Mouse (Mus musculus): ENCODE results near the gene Mrps18c. TPM values are rescaled to one million over a fixed set of nuclear protein-coding genes. Genes with fewer than 3 reads are reported as not detected.

Gene Mrps18c
- 173 and 186 TPM in 2 replicates for polyA plus RNA-seq (2016; fragmentation: Nextera tagmentation; extraction: Ambion mirVana)

GRCm38 (mm10) chr5:100798165-100798860 is at the start of gene Mrps18c, which contains the start of gene Helq:
Gene Mrps18c, plus strand, starts transcription at chr5:100798627.
Gene Helq, minus strand, starts transcription at chr5:100798598.
- WGBS: under 1% methylated on average over 67 of the region's 67 CpGs
- Histone ChIP-seq H3K27ac (no peak within 1 kb of the TSS), H3K4me2 (replicated peaks) (peak within 1 kb of the TSS; percentile 85)

GRCm38 (mm10) chr5:100750617-100751255 is 47.7 kb upstream of the Mrps18c start:
- Histone ChIP-seq H3K9ac (no peak overlapping the region), H3K4me3 (no peak overlapping the region), H3K27me3 (no peaks in the 10 kb centered on the region), H3K27ac (no peak overlapping the region), H3K4me1 (no peaks in the 10 kb centered on the region), H3K4me2 (replicated peaks) (no peak overlapping the region), H3K36me3 (no peaks in the 10 kb centered on the region), H3K9me3 (no peaks in the 10 kb centered on the region)
- ATAC-seq (ENCODE audit: insufficient number of reproducible peaks, insufficient read depth, low FRiP score, low TSS enrichment): no peak
- WGBS: 81% methylated on average over 10 of the region's 10 CpGs

More at GRCm38 (mm10) chr5:100798165-100798860, at the start of gene Mrps18c, which contains the start of gene Helq:
- peaks cover 13% of the 10 kb centered on the region; the same call in 1 of the 2 replicates for H3K4me1 ChIP-seq
- ATAC-seq (ENCODE audit: insufficient number of reproducible peaks, insufficient read depth, low FRiP score, low TSS enrichment): peak; percentile 97
- H3K9ac ChIP-seq: peak within 1 kb of the TSS; percentile 74
- H3K9me3 ChIP-seq: no peaks in the 10 kb centered on the region
- no peaks in the 10 kb centered on the region for H3K27me3 ChIP-seq
- peak within 1 kb of the TSS; percentile 79 for H3K4me3 ChIP-seq
- H3K36me3 ChIP-seq: peaks cover 18% of the 10 kb centered on the region; the same call in 1 of the 2 replicates

DNA sequence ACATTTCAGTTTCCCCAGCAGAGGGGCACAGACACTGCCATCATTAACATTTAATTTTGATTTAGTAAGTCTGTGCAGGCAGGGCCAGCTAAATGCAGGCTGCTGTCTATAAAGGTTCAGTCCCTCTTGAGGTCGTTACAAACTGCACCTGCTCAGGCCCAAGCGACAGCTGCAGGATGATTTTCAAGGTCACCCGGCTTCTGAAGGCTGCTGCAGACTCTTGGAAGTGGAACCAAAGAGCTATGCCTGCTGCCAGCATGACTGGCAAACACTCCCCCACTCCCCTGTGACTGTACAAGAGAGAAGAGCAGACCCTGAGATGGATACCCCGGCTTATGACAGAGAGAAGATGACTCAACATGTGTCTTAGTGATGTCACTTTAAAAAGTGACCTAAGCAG is 46.8 kb upstream of the Mrps18c start:
- Histone ChIP-seq H3K9ac (no peak overlapping the region), H3K27me3 (no peaks in the 10 kb centered on the region), H3K27ac (no peak overlapping the region), H3K4me3 (no peak overlapping the region), H3K9me3 (no peaks in the 10 kb centered on the region), H3K4me1 (no peaks in the 10 kb centered on the region), H3K4me2 (replicated peaks) (no peak overlapping the region), H3K36me3 (no peaks in the 10 kb centered on the region)
- 0 out of 2 replicates have a peak, but pooled peaks have one; percentile 28 for ATAC-seq (ENCODE audit: insufficient number of reproducible peaks, insufficient read depth, low FRiP score, low TSS enrichment)
- WGBS: 75% methylated on average over 4 of the region's 4 CpGs

GRCm38 (mm10) chr5:100753407-100753806 is 45.0 kb upstream of the Mrps18c start:
- no peak for ATAC-seq (ENCODE audit: insufficient number of reproducible peaks, insufficient read depth, low FRiP score, low TSS enrichment)
- WGBS: 65% methylated on average over 7 of the region's 7 CpGs
- H3K27ac ChIP-seq: no peak overlapping the region

GRCm38 (mm10) chr5:100758121-100758520 is 40.3 kb upstream of the Mrps18c start:
- H3K9ac ChIP-seq: no peak overlapping the region
- no peak overlapping the region for H3K4me2 ChIP-seq (replicated peaks)
- H3K27me3 ChIP-seq: no peaks in the 10 kb centered on the region
- 95% methylated on average over 5 of the region's 5 CpGs for whole genome bisulfite sequencing
- H3K4me1 ChIP-seq: no peaks in the 10 kb centered on the region
- ATAC-seq (ENCODE audit: insufficient number of reproducible peaks, insufficient read depth, low FRiP score, low TSS enrichment): no peak
- H3K9me3 ChIP-seq: no peaks in the 10 kb centered on the region
- H3K36me3 ChIP-seq: peaks cover 8% of the 10 kb centered on the region; the same call in 1 of the 2 replicates
- H3K27ac ChIP-seq: no peak overlapping the region
- no peak overlapping the region for H3K4me3 ChIP-seq

More at GRCm38 (mm10) chr5:100753407-100753806, 45.0 kb upstream of the Mrps18c start:
- Histone ChIP-seq H3K36me3 (no peaks in the 10 kb centered on the region), H3K27me3 (no peaks in the 10 kb centered on the region), H3K9me3 (no peaks in the 10 kb centered on the region), H3K4me2 (replicated peaks) (no peak overlapping the region), H3K9ac (no peak overlapping the region), H3K4me3 (no peak overlapping the region), H3K4me1 (no peaks in the 10 kb centered on the region)

- Histone ChIP-seq H3K36me3 (peaks cover 26% of the 10 kb centered on the region), H3K4me2 (replicated peaks) (no peak overlapping the region), H3K27ac (no peak overlapping the region), H3K4me1 (no peaks in the 10 kb centered on the region), H3K9me3 (no peaks in the 10 kb centered on the region), H3K9ac (no peak overlapping the region), H3K27me3 (no peaks in the 10 kb centered on the region), H3K4me3 (no peak overlapping the region)
- no peak for ATAC-seq (ENCODE audit: insufficient number of reproducible peaks, insufficient read depth, low FRiP score, low TSS enrichment)
- WGBS: 84% methylated on average over 10 of the region's 10 CpGs
Observed at GRCm38 (mm10) chr5:100760049-100760663, 38.3 kb upstream of the Mrps18c start.

- H3K36me3 ChIP-seq: peaks cover 41% of the 10 kb centered on the region
- no peak overlapping the region for H3K4me2 ChIP-seq (replicated peaks)
- no peak for ATAC-seq (ENCODE audit: insufficient number of reproducible peaks, insufficient read depth, low FRiP score, low TSS enrichment)
- H3K4me3 ChIP-seq: no peak overlapping the region
- H3K27ac ChIP-seq: no peak overlapping the region
- WGBS: 86% methylated on average over 7 of the region's 7 CpGs
- H3K27me3 ChIP-seq: no peaks in the 10 kb centered on the region
- H3K9ac ChIP-seq: no peak overlapping the region
- no peaks in the 10 kb centered on the region for H3K4me1 ChIP-seq
- no peaks in the 10 kb centered on the region for H3K9me3 ChIP-seq
Observed at GRCm38 (mm10) chr5:100761736-100762135, 36.7 kb upstream of the Mrps18c start.

GRCm38 (mm10) chr5:100766026-100766425 is 32.4 kb upstream of the Mrps18c start:
- H3K9ac ChIP-seq: no peak overlapping the region
- no peak overlapping the region for H3K4me2 ChIP-seq (replicated peaks)
- no peaks in the 10 kb centered on the region for H3K9me3 ChIP-seq
- H3K36me3 ChIP-seq: peaks cover 74% of the 10 kb centered on the region
- H3K27me3 ChIP-seq: no peaks in the 10 kb centered on the region
- no peak for ATAC-seq (ENCODE audit: insufficient number of reproducible peaks, insufficient read depth, low FRiP score, low TSS enrichment)
- H3K27ac ChIP-seq: no peak overlapping the region
- H3K4me1 ChIP-seq: no peaks in the 10 kb centered on the region
- 96% methylated on average over 7 of the region's 7 CpGs for WGBS
- H3K4me3 ChIP-seq: no peak overlapping the region

DNA sequence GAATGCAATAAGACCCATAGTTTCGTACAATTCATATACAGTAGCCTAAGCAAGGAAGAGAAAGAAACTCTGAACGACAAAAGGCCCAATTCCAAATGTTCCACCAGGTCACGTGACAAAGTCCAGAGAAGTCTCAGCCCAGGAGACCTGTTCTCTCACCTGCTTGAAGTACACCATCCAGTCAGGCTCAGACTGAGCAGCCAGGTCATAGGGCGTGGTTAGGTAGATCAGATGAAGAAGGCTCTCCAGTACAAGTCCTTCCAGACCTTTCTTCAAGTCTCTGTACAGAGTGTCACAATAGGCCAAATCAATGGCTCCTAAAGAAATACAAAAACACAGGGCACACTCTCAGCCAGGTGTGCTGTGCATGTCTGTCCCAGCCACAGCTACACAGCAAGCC is 26.9 kb upstream of the Mrps18c start:
- no peak for ATAC-seq (ENCODE audit: insufficient number of reproducible peaks, insufficient read depth, low FRiP score, low TSS enrichment)
- 91% methylated on average over 4 of the region's 4 CpGs for WGBS
- no peaks in the 10 kb centered on the region for H3K4me1 ChIP-seq
- H3K9me3 ChIP-seq: no peaks in the 10 kb centered on the region
- H3K27me3 ChIP-seq: no peaks in the 10 kb centered on the region
- peaks cover 66% of the 10 kb centered on the region for H3K36me3 ChIP-seq
- no peak overlapping the region for H3K27ac ChIP-seq
- no peak overlapping the region for H3K4me2 ChIP-seq (replicated peaks)
- H3K9ac ChIP-seq: no peak overlapping the region
- H3K4me3 ChIP-seq: no peak overlapping the region

- H3K4me3 ChIP-seq: no peak overlapping the region
- 93% methylated on average over 13 of the region's 13 CpGs for WGBS
- H3K27ac ChIP-seq: no peak overlapping the region
- no peak for ATAC-seq (ENCODE audit: insufficient number of reproducible peaks, insufficient read depth, low FRiP score, low TSS enrichment)
- no peaks in the 10 kb centered on the region for H3K9me3 ChIP-seq
- peaks cover 54% of the 10 kb centered on the region for H3K36me3 ChIP-seq
- H3K4me2 ChIP-seq (replicated peaks): no peak overlapping the region
- H3K27me3 ChIP-seq: no peaks in the 10 kb centered on the region
- H3K9ac ChIP-seq: no peak overlapping the region
- H3K4me1 ChIP-seq: no peaks in the 10 kb centered on the region
Observed at GRCm38 (mm10) chr5:100775778-100776404, 22.5 kb upstream of the Mrps18c start.

GRCm38 (mm10) chr5:100776900-100777299 is 21.5 kb upstream of the Mrps18c start:
- Histone ChIP-seq H3K9ac (no peak overlapping the region), H3K4me2 (replicated peaks) (no peak overlapping the region), H3K27ac (no peak overlapping the region), H3K27me3 (no peaks in the 10 kb centered on the region), H3K4me3 (no peak overlapping the region), H3K9me3 (no peaks in the 10 kb centered on the region), H3K4me1 (no peaks in the 10 kb centered on the region), H3K36me3 (peaks cover 54% of the 10 kb centered on the region)
- 90% methylated on average over 5 of the region's 5 CpGs for WGBS
- ATAC-seq (ENCODE audit: insufficient number of reproducible peaks, insufficient read depth, low FRiP score, low TSS enrichment): no peak

All from embryonic facial prominence, embryonic 12.5 days (tissue).